Mouse (Mus musculus) liver, postnatal 0 days (tissue): Measurements from ENCODE around the gene Cwc25. TPM values are rescaled to one million over a fixed set of nuclear protein-coding genes. Genes with fewer than 3 reads are reported as not detected.
A peak's percentile ranks its signal among the peaks of the same experiment; 100 is the strongest.

Source experiments
- ATAC-seq: fragments of 200-750 bp; cut with Nextera tagmentation; 2 replicates; pipeline ENCODE4 v1.8.0; 2017; ENCODE audit warnings: mild to moderate bottlenecking, moderate library complexity
- DNase-seq: peaks from one replicate; pipeline ENCODE4 v3.0.0-alpha.2; 2016
- H3K27ac ChIP-seq: fragments of 300-500 bp; sonication (generic); 2 replicates; pipeline ENCODE4 v1.5.1; 2014; ENCODE audit warnings: antibody characterized with exemption, moderate library complexity, mild to moderate bottlenecking, low read depth
- H3K27me3 ChIP-seq: fragments of 300-500 bp; sonication (generic); 2 replicates; pipeline ENCODE4 v1.6.1; 2014; ENCODE audit warnings: low read length, control low read depth, mixed read lengths; ENCODE audit not compliant: insufficient read depth
- H3K36me3 ChIP-seq: fragments of 300-500 bp; sonication (generic); replicated peaks from 2 replicates; pipeline ENCODE4 v1.6.1; 2014; ENCODE audit warnings: mild to moderate bottlenecking, control low read depth, low read length, moderate library complexity, mixed read lengths; ENCODE audit not compliant: insufficient read depth
- H3K4me1 ChIP-seq: fragments of 300-500 bp; sonication (generic); 2 replicates; pipeline ENCODE4 v1.6.1; 2014; ENCODE audit warnings: antibody characterized with exemption, mild to moderate bottlenecking, control low read depth; ENCODE audit not compliant: insufficient read depth
- H3K4me2 ChIP-seq: fragments of 300-500 bp; sonication (generic); 2 replicates; pipeline ENCODE4 v1.6.1; 2014; ENCODE audit warnings: low read depth, mild to moderate bottlenecking, low read length, moderate library complexity, mixed read lengths
- H3K4me3 ChIP-seq: fragments of 300-500 bp; sonication (generic); 2 replicates; pipeline ENCODE4 v1.5.1; 2014; ENCODE audit warnings: low read depth, low read length
- H3K9ac ChIP-seq: fragments of 300-500 bp; sonication (generic); replicated peaks from 2 replicates; pipeline ENCODE4 v1.6.1; 2014; ENCODE audit warnings: mild to moderate bottlenecking, moderate library complexity
- H3K9me3 ChIP-seq: fragments of 300-500 bp; sonication (generic); 2 replicates; pipeline ENCODE4 v1.6.1; 2016; ENCODE audit warnings: mild to moderate bottlenecking, control low read depth, low read length, mixed read lengths
- CTCF ChIP-seq: sonication (generic); IDR thresholded peaks from 2 replicates; pipeline ENCODE4 v1.5.1; 2016; ENCODE audit warnings: antibody characterized with exemption, low read depth
- EP300 ChIP-seq: IDR thresholded peaks from 2 replicates; pipeline ENCODE4 v1.6.1; 2016; ENCODE audit warnings: antibody characterized with exemption, low read depth, mild to moderate bottlenecking
- WGBS: fragments of 180-500 bp; shearing (Covaris S2); extraction: QIAGEN DNeasy Blood & Tissue Kit; methylation state at CpG from one replicate; pipeline ENCODE4 v1.1.7; 2014; ENCODE audit not compliant: insufficient replicate concordance; 5-methylcytosine and 5-hydroxymethylcytosine counted together
- polyA plus RNA-seq: library from polyadenylated mRNA; unstranded; fragments of >200 nt; fragmentation: Nextera tagmentation; extraction: Ambion mirVana; gene quantifications from 2 replicates; pipeline ENCODE4 v1.2.1, GENCODE M21; 2015

Cwc25 gene
- polyA plus RNA-seq: 5.5 and 5.8 TPM in 2 replicates

- H3K9ac ChIP-seq: peak within 1 kb of the TSS; percentile 97
- H3K9me3 ChIP-seq: no peaks in the 10 kb centered on the region
- no peaks in the 10 kb centered on the region for H3K27me3 ChIP-seq
- peaks cover 13% of the 10 kb centered on the region; the same call in 1 of the 2 replicates for H3K4me1 ChIP-seq
- peak; percentile 98 for ATAC-seq
- under 1% methylated on average over 38 of the region's 38 CpGs for WGBS
- TF ChIP-seq EP300 (peak; percentile 51; the same call in 1 of the 2 replicates), CTCF (no peak)
- H3K4me3 ChIP-seq: peak within 1 kb of the TSS; percentile 94
- peak; percentile 96 for DNase-seq
- peak within 1 kb of the TSS; percentile 94 for H3K4me2 ChIP-seq
- H3K36me3 ChIP-seq: peaks cover 19% of the 10 kb centered on the region
- H3K27ac ChIP-seq: peak within 1 kb of the TSS; percentile 91
Measured at GRCm38 (mm10) chr11:97766154-97766881, at the start of gene Cwc25. Cwc25 (minus strand) TSS chr11:97766556.

GRCm38 (mm10) chr11:97815736-97816135 is 49.4 kb upstream of the Cwc25 start:
- Histone ChIP-seq H3K4me3 (no peak overlapping the region), H3K27ac (peak overlapping the region; percentile 64), H3K4me1 (peaks cover 76% of the 10 kb centered on the region), H3K9me3 (no peaks in the 10 kb centered on the region), H3K27me3 (no peaks in the 10 kb centered on the region), H3K36me3 (peaks cover 25% of the 10 kb centered on the region), H3K4me2 (no peak overlapping the region), H3K9ac (no peak overlapping the region)
- no peak for DNase-seq
- ATAC-seq: no peak
- WGBS: 65% methylated on average over 11 of the region's 11 CpGs
- TF ChIP-seq CTCF (no peak), EP300 (no peak)

- DNase-seq (no peak), ATAC-seq (no peak)
- no peaks in the 10 kb centered on the region for H3K9me3 ChIP-seq
- 60% methylated on average over 17 of the region's 17 CpGs for WGBS
- H3K4me3 ChIP-seq: no peak overlapping the region
- TF ChIP-seq CTCF (no peak), EP300 (no peak)
- H3K27ac ChIP-seq: 0 out of 2 replicates have a peak overlapping the region, but pooled peaks have one; percentile 29
- H3K27me3 ChIP-seq: no peaks in the 10 kb centered on the region
- H3K4me2 ChIP-seq: no peak overlapping the region
- H3K9ac ChIP-seq: no peak overlapping the region
- H3K4me1 ChIP-seq: peaks cover 79% of the 10 kb centered on the region
- H3K36me3 ChIP-seq: peaks cover 31% of the 10 kb centered on the region
Measured at GRCm38 (mm10) chr11:97813746-97814515, 47.6 kb upstream of the Cwc25 start.

- H3K9ac ChIP-seq: no peak overlapping the region
- no peaks in the 10 kb centered on the region for H3K9me3 ChIP-seq
- TF ChIP-seq CTCF (no peak), EP300 (no peak)
- no peaks in the 10 kb centered on the region for H3K27me3 ChIP-seq
- 67% methylated on average over 7 of the region's 7 CpGs for WGBS
- peak overlapping the region; percentile 76; the same call in 1 of the 2 replicates for H3K27ac ChIP-seq
- H3K4me1 ChIP-seq: peaks cover 79% of the 10 kb centered on the region
- DNase-seq (no peak), ATAC-seq (no peak)
- H3K36me3 ChIP-seq: peaks cover 39% of the 10 kb centered on the region
- no peak overlapping the region for H3K4me2 ChIP-seq
- H3K4me3 ChIP-seq: no peak overlapping the region
Measured at GRCm38 (mm10) chr11:97813085-97813484, 46.7 kb upstream of the Cwc25 start.

GRCm38 (mm10) chr11:97812491-97812921 is 46.1 kb upstream of the Cwc25 start:
- Histone ChIP-seq H3K36me3 (peaks cover 44% of the 10 kb centered on the region), H3K27me3 (no peaks in the 10 kb centered on the region), H3K27ac (peak overlapping the region; percentile 76), H3K4me2 (peak overlapping the region; percentile 40; the same call in 1 of the 2 replicates), H3K4me3 (no peak overlapping the region), H3K9me3 (no peaks in the 10 kb centered on the region), H3K9ac (no peak overlapping the region), H3K4me1 (peaks cover 80% of the 10 kb centered on the region)
- WGBS: 45% methylated on average over 3 of the region's 3 CpGs
- TF ChIP-seq EP300 (no peak), CTCF (no peak)
- DNase-seq: no peak
- ATAC-seq: no peak; the same call in 1 of the 2 replicates
